Mouse (Mus musculus): Measurements from ENCODE around the gene Sox14. TPM values are rescaled to one million over a fixed set of nuclear protein-coding genes. Genes with fewer than 3 reads are reported as not detected.

Gene Sox14
- not detected in 2 replicates for polyA plus RNA-seq (2014; fragmentation: Nextera tagmentation; extraction: Ambion mirVana)

GRCm38 (mm10) chr9:99875618-99876372, at the start of gene Sox14:
Gene Sox14, minus strand, starts transcription at chr9:99876170.
- no peak within 1 kb of the TSS for H3K9ac ChIP-seq (replicated peaks; ENCODE audit: low read depth, low read length)
- no peak within 1 kb of the TSS for H3K27ac ChIP-seq (ENCODE audit: low read length)
- peak; percentile 73; the same call in 1 of the 2 replicates for ATAC-seq (ENCODE audit: insufficient number of reproducible peaks, insufficient read depth, low FRiP score, low read depth)
- H3K4me1 ChIP-seq (ENCODE audit: control insufficient read depth, insufficient read depth, low read length), result peaks cover 8% of the 10 kb centered on the region; the same call in 1 of the 2 replicates
- H3K27me3 ChIP-seq (ENCODE audit: control insufficient read depth, insufficient read depth, low read length), result peaks cover 61% of the 10 kb centered on the region
- peak within 1 kb of the TSS; percentile 29 for H3K4me2 ChIP-seq (replicated peaks; ENCODE audit: low read depth, low read length)
- H3K36me3 ChIP-seq (ENCODE audit: control insufficient read depth, insufficient read depth, low read length), result no peaks in the 10 kb centered on the region
- no peaks in the 10 kb centered on the region for H3K9me3 ChIP-seq (ENCODE audit: control insufficient read depth, low read depth, low read length)
- H3K4me3 ChIP-seq (ENCODE audit: low read depth, low read length), result peak within 1 kb of the TSS; percentile 21; the same call in 1 of the 2 replicates
- WGBS, result under 1% methylated on average over 47 of the region's 47 CpGs

GRCm38 (mm10) chr9:99879311-99879710, 3.3 kb upstream of the Sox14 start:
- Histone ChIP-seq H3K9ac (replicated peaks; ENCODE audit: low read depth, low read length) (no peak overlapping the region), H3K36me3 (ENCODE audit: control insufficient read depth, insufficient read depth, low read length) (no peaks in the 10 kb centered on the region), H3K9me3 (ENCODE audit: control insufficient read depth, low read depth, low read length) (no peaks in the 10 kb centered on the region), H3K4me1 (ENCODE audit: control insufficient read depth, insufficient read depth, low read length) (peaks cover 5% of the 10 kb centered on the region; the same call in 1 of the 2 replicates), H3K4me2 (replicated peaks; ENCODE audit: low read depth, low read length) (no peak overlapping the region), H3K27me3 (ENCODE audit: control insufficient read depth, insufficient read depth, low read length) (peaks cover 43% of the 10 kb centered on the region), H3K4me3 (ENCODE audit: low read depth, low read length) (no peak overlapping the region), H3K27ac (ENCODE audit: low read length) (no peak overlapping the region)
- ATAC-seq (ENCODE audit: insufficient number of reproducible peaks, insufficient read depth, low FRiP score, low read depth), result no peak
- 3% methylated on average over 14 of the region's 14 CpGs for WGBS

GRCm38 (mm10) chr9:99878588-99878987, 2.6 kb upstream of the Sox14 start:
- Histone ChIP-seq H3K9me3 (ENCODE audit: control insufficient read depth, low read depth, low read length) (no peaks in the 10 kb centered on the region), H3K4me3 (ENCODE audit: low read depth, low read length) (no peak overlapping the region), H3K9ac (replicated peaks; ENCODE audit: low read depth, low read length) (no peak overlapping the region), H3K4me1 (ENCODE audit: control insufficient read depth, insufficient read depth, low read length) (peaks cover 5% of the 10 kb centered on the region; the same call in 1 of the 2 replicates), H3K27ac (ENCODE audit: low read length) (no peak overlapping the region), H3K36me3 (ENCODE audit: control insufficient read depth, insufficient read depth, low read length) (no peaks in the 10 kb centered on the region), H3K4me2 (replicated peaks; ENCODE audit: low read depth, low read length) (no peak overlapping the region), H3K27me3 (ENCODE audit: control insufficient read depth, insufficient read depth, low read length) (peaks cover 47% of the 10 kb centered on the region)
- 12% methylated on average over 5 of the region's 5 CpGs for WGBS
- peak; percentile 50; the same call in 1 of the 2 replicates for ATAC-seq (ENCODE audit: insufficient number of reproducible peaks, insufficient read depth, low FRiP score, low read depth)

GRCm38 (mm10) chr9:99877056-99877546, 1.1 kb upstream of the Sox14 start:
- Histone ChIP-seq H3K4me3 (ENCODE audit: low read depth, low read length) (no peak overlapping the region), H3K27ac (ENCODE audit: low read length) (no peak overlapping the region), H3K36me3 (ENCODE audit: control insufficient read depth, insufficient read depth, low read length) (no peaks in the 10 kb centered on the region), H3K9me3 (ENCODE audit: control insufficient read depth, low read depth, low read length) (no peaks in the 10 kb centered on the region), H3K4me1 (ENCODE audit: control insufficient read depth, insufficient read depth, low read length) (peaks cover 5% of the 10 kb centered on the region; the same call in 1 of the 2 replicates), H3K9ac (replicated peaks; ENCODE audit: low read depth, low read length) (no peak overlapping the region), H3K4me2 (replicated peaks; ENCODE audit: low read depth, low read length) (no peak overlapping the region), H3K27me3 (ENCODE audit: control insufficient read depth, insufficient read depth, low read length) (peaks cover 52% of the 10 kb centered on the region)
- no peak for ATAC-seq (ENCODE audit: insufficient number of reproducible peaks, insufficient read depth, low FRiP score, low read depth)
- WGBS, result 5% methylated on average over 22 of the region's 22 CpGs

GRCm38 (mm10) chr9:99876373-99877055, 544 bp upstream of the Sox14 start:
- H3K36me3 ChIP-seq (ENCODE audit: control insufficient read depth, insufficient read depth, low read length), result no peaks in the 10 kb centered on the region
- peaks cover 56% of the 10 kb centered on the region for H3K27me3 ChIP-seq (ENCODE audit: control insufficient read depth, insufficient read depth, low read length)
- H3K9ac ChIP-seq (replicated peaks; ENCODE audit: low read depth, low read length), result no peak overlapping the region
- H3K4me1 ChIP-seq (ENCODE audit: control insufficient read depth, insufficient read depth, low read length), result peaks cover 5% of the 10 kb centered on the region; the same call in 1 of the 2 replicates
- H3K27ac ChIP-seq (ENCODE audit: low read length), result no peak overlapping the region
- peak overlapping the region; percentile 21; the same call in 1 of the 2 replicates for H3K4me3 ChIP-seq (ENCODE audit: low read depth, low read length)
- no peaks in the 10 kb centered on the region for H3K9me3 ChIP-seq (ENCODE audit: control insufficient read depth, low read depth, low read length)
- H3K4me2 ChIP-seq (replicated peaks; ENCODE audit: low read depth, low read length), result peak overlapping the region; percentile 29
- WGBS, result under 1% methylated on average over 25 of the region's 25 CpGs
- ATAC-seq (ENCODE audit: insufficient number of reproducible peaks, insufficient read depth, low FRiP score, low read depth), result no peak

GRCm38 (mm10) chr9:99874735-99875617, 994 bp downstream of the Sox14 start:
- H3K9me3 ChIP-seq (ENCODE audit: control insufficient read depth, low read depth, low read length), result no peaks in the 10 kb centered on the region
- H3K4me1 ChIP-seq (ENCODE audit: control insufficient read depth, insufficient read depth, low read length), result peaks cover 8% of the 10 kb centered on the region; the same call in 1 of the 2 replicates
- peaks cover 64% of the 10 kb centered on the region for H3K27me3 ChIP-seq (ENCODE audit: control insufficient read depth, insufficient read depth, low read length)
- WGBS, result 2% methylated on average over 51 of the region's 52 CpGs
- ATAC-seq (ENCODE audit: insufficient number of reproducible peaks, insufficient read depth, low FRiP score, low read depth), result no peak
- no peak overlapping the region for H3K27ac ChIP-seq (ENCODE audit: low read length)
- H3K4me3 ChIP-seq (ENCODE audit: low read depth, low read length), result no peak overlapping the region; the same call in 1 of the 2 replicates
- H3K36me3 ChIP-seq (ENCODE audit: control insufficient read depth, insufficient read depth, low read length), result no peaks in the 10 kb centered on the region
- no peak overlapping the region for H3K9ac ChIP-seq (replicated peaks; ENCODE audit: low read depth, low read length)
- peak overlapping the region; percentile 29; the same call in 1 of the 2 replicates for H3K4me2 ChIP-seq (replicated peaks; ENCODE audit: low read depth, low read length)

GRCm38 (mm10) chr9:99873721-99874120, 2.2 kb downstream of the Sox14 start:
- Histone ChIP-seq H3K36me3 (ENCODE audit: control insufficient read depth, insufficient read depth, low read length) (no peaks in the 10 kb centered on the region), H3K27me3 (ENCODE audit: control insufficient read depth, insufficient read depth, low read length) (peaks cover 63% of the 10 kb centered on the region), H3K9ac (replicated peaks; ENCODE audit: low read depth, low read length) (no peak overlapping the region), H3K4me3 (ENCODE audit: low read depth, low read length) (no peak overlapping the region), H3K4me2 (replicated peaks; ENCODE audit: low read depth, low read length) (no peak overlapping the region), H3K4me1 (ENCODE audit: control insufficient read depth, insufficient read depth, low read length) (peaks cover 8% of the 10 kb centered on the region; the same call in 1 of the 2 replicates), H3K9me3 (ENCODE audit: control insufficient read depth, low read depth, low read length) (no peaks in the 10 kb centered on the region), H3K27ac (ENCODE audit: low read length) (no peak overlapping the region)
- ATAC-seq (ENCODE audit: insufficient number of reproducible peaks, insufficient read depth, low FRiP score, low read depth), result no peak
- 6% methylated on average over 2 of the region's 2 CpGs for WGBS

Data from stomach, embryonic 14.5 days (tissue).